Mouse (Mus musculus) MEL (cell line): Measurements from ENCODE around the gene Tyro3. TPM values are rescaled to one million over a fixed set of nuclear protein-coding genes. Genes with fewer than 3 reads are reported as not detected.

Source experiments
- DNase-seq: peaks from one replicate; pipeline ENCODE4 v3.0.0; 2011; ENCODE audit warnings: low read depth, low spot score
- H3K27ac ChIP-seq: 2 replicates; pipeline ENCODE4 v1.5.1; 2012; ENCODE audit warnings: low read depth, mild to moderate bottlenecking, control low read depth, low read length, moderate library complexity; ENCODE audit not compliant: control insufficient read depth
- H3K27me3 ChIP-seq, 2 experiments: fragments of 150-350 bp in 1 of 2; sonication (generic) in 1 of 2; 2 replicates each; pipeline ENCODE4 v1.6.1; 2012; ENCODE audit warnings: low read length in 2 of 2, mild to moderate bottlenecking in 2 of 2, improper control_type of control experiment in 1 of 2, moderate library complexity in 1 of 2; ENCODE audit not compliant: insufficient read depth in 2 of 2, control insufficient read depth in 1 of 2
- H3K36me3 ChIP-seq, 2 experiments: 2 replicates each; pipeline ENCODE4 v1.6.1; 2012 to 2014; ENCODE audit warnings: low read length in 2 of 2, improper control_type of control experiment in 1 of 2, inconsistent platforms in 1 of 2, mild to moderate bottlenecking in 1 of 2; ENCODE audit not compliant: insufficient read depth in 2 of 2, control insufficient read depth in 1 of 2
- H3K4me1 ChIP-seq, 2 experiments: fragments of 150-350 bp in 1 of 2; sonication (generic) in 1 of 2; 2 replicates each; pipeline ENCODE4 v1.6.1; 2012; ENCODE audit warnings: low read length in 2 of 2, improper control_type of control experiment in 1 of 2, mild to moderate bottlenecking in 1 of 2; ENCODE audit not compliant: insufficient read depth in 2 of 2, control insufficient read depth in 1 of 2
- H3K4me3 ChIP-seq, 2 experiments: fragments of 150-350 bp in 1 of 2; sonication (generic) in 1 of 2; 2 replicates each; pipeline ENCODE4 v1.5.1; 2012; ENCODE audit warnings: low read depth in 2 of 2, low read length in 2 of 2, mild to moderate bottlenecking in 2 of 2, moderate library complexity in 2 of 2, control low read depth in 1 of 2, improper control_type of control experiment in 1 of 2; ENCODE audit not compliant: control insufficient read depth in 1 of 2, insufficient read depth in 1 of 2
- H3K79me2 ChIP-seq: 2 replicates; pipeline ENCODE4 v1.6.1; 2012; ENCODE audit warnings: mild to moderate bottlenecking, low read length, moderate library complexity; ENCODE audit not compliant: control insufficient read depth, poor library complexity, insufficient read depth
- H3K9ac ChIP-seq: 2 replicates; pipeline ENCODE4 v1.6.1; 2012; ENCODE audit warnings: low read depth, mild to moderate bottlenecking, control low read depth, low read length, moderate library complexity; ENCODE audit not compliant: control insufficient read depth, poor library complexity, severe bottlenecking
- H3K9me3 ChIP-seq: fragments of 150-350 bp; sonication (generic); replicated peaks from 2 replicates; pipeline ENCODE4 v1.6.1; 2012; ENCODE audit warnings: mild to moderate bottlenecking, low read length, improper control_type of control experiment, moderate library complexity; ENCODE audit not compliant: insufficient read depth
- CHD1 ChIP-seq: IDR thresholded peaks from 2 replicates; pipeline ENCODE4 v1.6.1; 2012; ENCODE audit warnings: low read depth, mild to moderate bottlenecking, inconsistent platforms, low read length, improper control_type of control experiment
- CHD2 ChIP-seq: IDR thresholded peaks from 2 replicates; pipeline ENCODE4 v1.6.1; 2011; ENCODE audit warnings: low read length, improper control_type of control experiment
- CTCF ChIP-seq, 3 experiments: IDR thresholded peaks in 2 of 3; conservative IDR thresholded peaks in 1 of 3; 2 replicates each; pipeline ENCODE4 v1.5.1; 2011 to 2012; ENCODE audit warnings: low read length in 3 of 3, low read depth in 2 of 3, mild to moderate bottlenecking in 2 of 3, improper control_type of control experiment in 1 of 3, inconsistent platforms in 1 of 3, mixed read lengths in 1 of 3, moderate library complexity in 1 of 3; ENCODE audit not compliant: control insufficient read depth in 1 of 3, insufficient read depth in 1 of 3, poor library complexity in 1 of 3, severe bottlenecking in 1 of 3
- E2F4 ChIP-seq: IDR thresholded peaks from 2 replicates; pipeline ENCODE4 v1.6.1; 2011; ENCODE audit warnings: low read depth, low read length, improper control_type of control experiment, borderline replicate concordance
- ELF1 ChIP-seq: IDR thresholded peaks from 2 replicates; pipeline ENCODE4 v1.6.1; 2014; ENCODE audit warnings: low read depth, mild to moderate bottlenecking, inconsistent platforms, low read length, improper control_type of control experiment, moderate library complexity
- EP300 ChIP-seq, 2 experiments: IDR thresholded peaks; 2 replicates each; pipeline ENCODE4 v1.6.1; 2011; ENCODE audit warnings: improper control_type of control experiment in 2 of 2, low read length in 2 of 2, low read depth in 1 of 2, mild to moderate bottlenecking in 1 of 2
- ETS1 ChIP-seq: IDR thresholded peaks from 2 replicates; pipeline ENCODE4 v1.6.1; 2012; ENCODE audit warnings: low read depth, mild to moderate bottlenecking, inconsistent platforms, low read length, improper control_type of control experiment, moderate library complexity
- GABPA ChIP-seq: IDR thresholded peaks from 2 replicates; pipeline ENCODE4 v1.6.1; 2012; ENCODE audit warnings: low read depth, mild to moderate bottlenecking, inconsistent platforms, low read length, improper control_type of control experiment, moderate library complexity
- GATA1 ChIP-seq: IDR thresholded peaks from 2 replicates; pipeline ENCODE4 v1.6.1; 2011; ENCODE audit warnings: low read depth, low read length, improper control_type of control experiment
- HCFC1 ChIP-seq: IDR thresholded peaks from 2 replicates; pipeline ENCODE4 v1.6.1; 2012; ENCODE audit warnings: low read depth, mild to moderate bottlenecking, inconsistent platforms, low read length, improper control_type of control experiment, moderate library complexity
- JUND ChIP-seq: IDR thresholded peaks from 2 replicates; pipeline ENCODE4 v1.6.1; 2011; ENCODE audit warnings: low read depth, mild to moderate bottlenecking, improper control_type of control experiment, low read length
- KAT2A ChIP-seq: conservative IDR thresholded peaks from 2 replicates; pipeline ENCODE4 v1.6.1; 2012; ENCODE audit warnings: low read depth, low read length, improper control_type of control experiment, inconsistent platforms
- MAFK ChIP-seq: IDR thresholded peaks from 2 replicates; pipeline ENCODE4 v1.6.1; 2011; ENCODE audit warnings: low read depth, mild to moderate bottlenecking, low read length, improper control_type of control experiment, borderline replicate concordance
- MAX ChIP-seq: IDR thresholded peaks from 2 replicates; pipeline ENCODE4 v1.6.1; 2011; ENCODE audit warnings: low read length, improper control_type of control experiment
- MAZ ChIP-seq: IDR thresholded peaks from 2 replicates; pipeline ENCODE4 v1.6.1; 2012; ENCODE audit warnings: low read depth, mild to moderate bottlenecking, inconsistent platforms, low read length, improper control_type of control experiment
- MEF2A ChIP-seq: IDR thresholded peaks from 2 replicates; pipeline ENCODE4 v1.6.1; 2014; ENCODE audit warnings: low read depth, mild to moderate bottlenecking, inconsistent platforms, low read length, improper control_type of control experiment; ENCODE audit not compliant: poor library complexity, insufficient replicate concordance, severe bottlenecking; ENCODE audit errors: extremely low read depth
- MXI1 ChIP-seq: IDR thresholded peaks from 2 replicates; pipeline ENCODE4 v1.6.1; 2011; ENCODE audit warnings: mild to moderate bottlenecking, low read depth, low read length, improper control_type of control experiment
- MYC ChIP-seq: IDR thresholded peaks from 2 replicates; pipeline ENCODE4 v1.6.1; 2011; ENCODE audit warnings: low read depth, mild to moderate bottlenecking, low read length, improper control_type of control experiment, moderate library complexity
- NELFE ChIP-seq: IDR thresholded peaks from 2 replicates; pipeline ENCODE4 v1.6.1; 2011; ENCODE audit warnings: low read depth, low read length, improper control_type of control experiment
- NRF1 ChIP-seq: IDR thresholded peaks from 2 replicates; pipeline ENCODE4 v1.6.1; 2014; ENCODE audit warnings: low read depth, mild to moderate bottlenecking, inconsistent platforms, low read length, improper control_type of control experiment, moderate library complexity; ENCODE audit not compliant: poor library complexity, insufficient read depth, severe bottlenecking
- POLR2A ChIP-seq, 2 experiments: IDR thresholded peaks; 2 replicates each; pipeline ENCODE4 v1.6.1; 2011 to 2012; ENCODE audit warnings: low read length in 2 of 2, mild to moderate bottlenecking in 2 of 2, control low read depth in 1 of 2, improper control_type of control experiment in 1 of 2, low read depth in 1 of 2, moderate library complexity in 1 of 2; ENCODE audit not compliant: control insufficient read depth in 1 of 2, insufficient read depth in 1 of 2, poor library complexity in 1 of 2
- POLR2AphosphoS2 ChIP-seq: IDR thresholded peaks from 2 replicates; pipeline ENCODE4 v1.6.1; 2011; ENCODE audit warnings: low read length, improper control_type of control experiment
- POLR2AphosphoS5 ChIP-seq: IDR thresholded peaks from 2 replicates; pipeline ENCODE4 v1.6.1; 2012; ENCODE audit warnings: low read depth, borderline replicate concordance, mild to moderate bottlenecking, inconsistent platforms, low read length, moderate library complexity, mixed read lengths
- RAD21 ChIP-seq: IDR thresholded peaks from 2 replicates; pipeline ENCODE4 v1.6.1; 2011; ENCODE audit warnings: mild to moderate bottlenecking, low read depth, low read length, improper control_type of control experiment
- RCOR1 ChIP-seq: IDR thresholded peaks from 2 replicates; pipeline ENCODE4 v1.6.1; 2012; ENCODE audit warnings: low read depth, mild to moderate bottlenecking, inconsistent platforms, low read length, improper control_type of control experiment
- SIN3A ChIP-seq: IDR thresholded peaks from 2 replicates; pipeline ENCODE4 v1.6.1; 2012; ENCODE audit warnings: low read length, improper control_type of control experiment, inconsistent platforms
- SMC3 ChIP-seq: IDR thresholded peaks from 2 replicates; pipeline ENCODE4 v1.6.1; 2011; ENCODE audit warnings: low read depth, low read length, improper control_type of control experiment
- TAL1 ChIP-seq: IDR thresholded peaks from 2 replicates; pipeline ENCODE4 v1.6.1; 2012; ENCODE audit warnings: mild to moderate bottlenecking, inconsistent platforms, low read length, moderate library complexity, mixed read lengths
- TBP ChIP-seq: IDR thresholded peaks from 2 replicates; pipeline ENCODE4 v1.8.0; 2011; ENCODE audit warnings: low read depth, low read length, improper control_type of control experiment
- TCF12 ChIP-seq: IDR thresholded peaks from 2 replicates; pipeline ENCODE4 v1.6.1; 2014; ENCODE audit warnings: low read depth, mild to moderate bottlenecking, inconsistent platforms, low read length, improper control_type of control experiment, moderate library complexity
- UBTF ChIP-seq: IDR thresholded peaks from 2 replicates; pipeline ENCODE4 v1.6.1; 2012; ENCODE audit warnings: low read depth, mild to moderate bottlenecking, inconsistent platforms, low read length, improper control_type of control experiment, moderate library complexity, borderline replicate concordance; ENCODE audit not compliant: insufficient read depth
- USF1 ChIP-seq: IDR thresholded peaks from 2 replicates; pipeline ENCODE4 v1.6.1; 2014; ENCODE audit warnings: low read depth, mild to moderate bottlenecking, inconsistent platforms, low read length, improper control_type of control experiment, moderate library complexity
- USF2 ChIP-seq, 2 experiments: IDR thresholded peaks; 2 replicates each; pipeline ENCODE4 v1.6.1; 2011 to 2012; ENCODE audit warnings: improper control_type of control experiment in 2 of 2, low read length in 2 of 2, borderline replicate concordance in 1 of 2, inconsistent platforms in 1 of 2, low read depth in 1 of 2, mild to moderate bottlenecking in 1 of 2; ENCODE audit not compliant: insufficient read depth in 1 of 2
- ZC3H11A ChIP-seq: IDR thresholded peaks from 2 replicates; pipeline ENCODE4 v1.6.1; 2012; ENCODE audit warnings: low read depth, mild to moderate bottlenecking, inconsistent platforms, low read length, improper control_type of control experiment
- ZKSCAN1 ChIP-seq: IDR thresholded peaks from 2 replicates; pipeline ENCODE4 v1.6.1; 2012; ENCODE audit warnings: low read depth, mild to moderate bottlenecking, inconsistent platforms, low read length, improper control_type of control experiment, moderate library complexity
- ZMIZ1 ChIP-seq: IDR thresholded peaks from 2 replicates; pipeline ENCODE4 v1.6.1; 2012; ENCODE audit warnings: low read depth, mild to moderate bottlenecking, inconsistent platforms, low read length, improper control_type of control experiment, moderate library complexity
- ZNF384 ChIP-seq: IDR thresholded peaks from 2 replicates; pipeline ENCODE4 v1.6.1; 2012; ENCODE audit warnings: low read depth, mild to moderate bottlenecking, inconsistent platforms, low read length, improper control_type of control experiment
- polyA plus RNA-seq, 2 experiments: library from polyadenylated mRNA; stranded (reverse) in 1 of 2; unstranded in 1 of 2; fragments of >175 nt in 1 of 2; fragments of >200 nt in 1 of 2; gene quantifications; 2 replicates each; pipeline versions ENCODE4 v1.2.1 to v1.2.4; 2012; ENCODE audit warnings: low replicate concordance in 2 of 2, low read depth in 1 of 2; ENCODE audit not compliant: insufficient read length in 2 of 2, insufficient read depth in 1 of 2, missing spikeins in 1 of 2
- total RNA-seq: library from RNA; depleted of rRNA; stranded (reverse); fragments of 300-350 nt; gene quantifications from 2 replicates; pipeline ENCODE4 v1.2.3, GENCODE M21; 2012

The Tyro3 gene
- total and polyA plus RNA-seq, 3 experiments = 11.2 to 15.2 TPM; not detected in 1

DNA sequence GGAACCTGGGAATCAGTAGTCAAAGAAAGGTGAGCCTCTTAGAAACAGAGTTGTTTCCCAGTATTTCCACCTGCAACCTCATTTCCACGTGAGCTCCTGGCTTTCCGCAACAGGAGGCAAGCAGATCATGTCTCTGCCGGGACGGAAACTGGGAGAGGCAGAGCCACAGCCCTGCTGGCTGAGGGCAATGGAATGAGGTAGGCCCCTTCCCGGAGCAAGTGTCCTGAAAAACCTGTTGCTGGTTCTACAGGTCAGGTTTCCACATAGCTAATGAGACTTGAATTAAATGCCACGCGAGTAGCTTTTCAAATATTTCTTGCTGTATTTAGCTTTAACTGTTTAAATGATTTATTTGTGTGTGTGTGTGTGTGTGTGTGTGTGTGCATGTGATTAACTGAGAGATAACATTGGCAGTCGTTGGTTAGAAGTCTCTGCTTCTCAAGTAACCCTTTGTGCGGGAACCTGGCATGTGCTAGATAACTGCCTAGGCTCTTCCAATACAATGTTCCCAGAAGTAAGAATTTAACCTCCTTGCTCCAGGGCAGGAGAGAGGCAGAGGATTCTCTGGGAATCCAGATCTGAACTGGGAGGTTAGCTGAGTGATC, 21.2 kb downstream of the Tyro3 start:
- Histone ChIP-seq H3K27ac (no peak overlapping the region), H3K79me2 (no peaks in the 10 kb centered on the region), H3K4me3 (no peak overlapping the region), H3K4me1 (peaks cover 6 to 7% of the 10 kb centered on the region in 2 experiments), H3K9ac (no peak overlapping the region), H3K36me3 (peaks cover 0 to 6% of the 10 kb centered on the region in 2 experiments; a peak in 2 of 4 replicates), H3K9me3 (no peaks in the 10 kb centered on the region), H3K27me3 (no peaks in the 10 kb centered on the region)
- DNase-seq = peak; percentile 60
- no peak for TF ChIP-seq MAFK
- no peak for TF ChIP-seq JUND
- TF ChIP-seq SIN3A = peak; percentile 32; the same call in 1 of the 2 replicates
- TF ChIP-seq POLR2A (IDR thresholded peaks at IDR 0.05; ENCODE audit: control insufficient read depth in 1 of 2, insufficient read depth in 1 of 2, low read depth in 1 of 2, low read length in 2 of 2, poor library complexity in 1 of 2) = no peak
- TF ChIP-seq HCFC1 = no peak
- TF ChIP-seq MXI1 = no peak
- TF ChIP-seq MAZ = no peak
- no peak for TF ChIP-seq CHD2
- no peak for TF ChIP-seq ZMIZ1
- no peak for TF ChIP-seq ETS1
- no peak for TF ChIP-seq UBTF
- no peak for TF ChIP-seq POLR2AphosphoS2
- TF ChIP-seq ZNF384 = no peak
- TF ChIP-seq MEF2A = no peak
- TF ChIP-seq SMC3 = no peak
- TF ChIP-seq MYC = 0 out of 2 replicates have a peak, but pooled peaks have one; percentile 30
- no peak for TF ChIP-seq CHD1
- TF ChIP-seq USF1 = peak; percentile 53; the same call in 1 of the 2 replicates
- TF ChIP-seq ZKSCAN1 = no peak
- TF ChIP-seq NRF1 = peak; percentile 64
- peak; percentile 65 for TF ChIP-seq GATA1
- TF ChIP-seq RAD21 = no peak
- no peak for TF ChIP-seq ELF1
- TF ChIP-seq POLR2AphosphoS5 = no peak
- no peak for TF ChIP-seq MAX
- no peak for TF ChIP-seq TAL1
- TF ChIP-seq ZC3H11A = no peak
- no peak for TF ChIP-seq GABPA
- peak; percentile 46 to 58; a peak in 3 of 4 replicates for TF ChIP-seq EP300 (IDR thresholded peaks at IDR 0.05; ENCODE audit: low read depth in 1 of 2, low read length in 2 of 2)
- TF ChIP-seq CTCF (IDR thresholded peaks at IDR 0.05 in 2 of 3, conservative IDR thresholded peaks at IDR 0.05 in 1 of 3; ENCODE audit: control insufficient read depth in 1 of 3, insufficient read depth in 1 of 3, low read depth in 2 of 3, low read length in 3 of 3, poor library complexity in 1 of 3, severe bottlenecking in 1 of 3) = no peak
- no peak for TF ChIP-seq NELFE
- no peak for TF ChIP-seq USF2 (IDR thresholded peaks at IDR 0.05; ENCODE audit: borderline replicate concordance in 1 of 2, insufficient read depth in 1 of 2, low read depth in 1 of 2, low read length in 2 of 2)
- no peak for TF ChIP-seq RCOR1
- peak; percentile 46; the same call in 1 of the 2 replicates for TF ChIP-seq TCF12
- TF ChIP-seq E2F4 = no peak
- TF ChIP-seq TBP = no peak
- TF ChIP-seq KAT2A = no peak
